Mouse (Mus musculus) frontal cortex, adult (tissue): ENCODE results near the gene Mettl24.
A peak's percentile ranks its signal among the peaks of the same experiment; 100 is the strongest.
"Not testable (repeated sequence)": the region's sequence is repeated elsewhere in the genome, so short reads cannot be mapped to it uniquely, and the experiment has no call there.

Experiments used
- ATAC-seq: cut with Nextera tagmentation; 2 replicates; pipeline ENCODE4 v1.9.2; 2017; ENCODE audit warnings: mild to moderate bottlenecking, moderate library complexity, mixed read lengths; ENCODE audit not compliant: low TSS enrichment

Gene Mettl24

GRCm38 (mm10) chr10:40806221-40806620, 123.1 kb downstream of the Mettl24 start:
- no peak for ATAC-seq

GRCm38 (mm10) chr10:40809411-40809910, 126.4 kb downstream of the Mettl24 start:
- not testable (repeated sequence) for ATAC-seq

- peak; percentile 53 for ATAC-seq
Measured at GRCm38 (mm10) chr10:40813627-40814026, 130.5 kb downstream of the Mettl24 start.

GRCm38 (mm10) chr10:40816471-40816870, 133.4 kb downstream of the Mettl24 start:
- ATAC-seq = no peak

GRCm38 (mm10) chr10:40825952-40826351, 142.9 kb downstream of the Mettl24 start:
- ATAC-seq = peak; percentile 48

GRCm38 (mm10) chr10:40827706-40828105, 144.6 kb downstream of the Mettl24 start:
- no peak for ATAC-seq

GRCm38 (mm10) chr10:40830312-40830711, 147.2 kb downstream of the Mettl24 start:
- ATAC-seq = peak; percentile 79

- peak; percentile 21; the same call in 1 of the 2 replicates for ATAC-seq
Measured at GRCm38 (mm10) chr10:40831267-40831666, 148.2 kb downstream of the Mettl24 start.

GRCm38 (mm10) chr10:40840086-40840485, 157.0 kb downstream of the Mettl24 start:
- no peak for ATAC-seq

GRCm38 (mm10) chr10:40843841-40844240, 160.8 kb downstream of the Mettl24 start:
- peak; percentile 76 for ATAC-seq

- ATAC-seq = peak; percentile 38
Measured at GRCm38 (mm10) chr10:40844546-40844945, 161.5 kb downstream of the Mettl24 start.

GRCm38 (mm10) chr10:40845626-40846025, 162.5 kb downstream of the Mettl24 start:
- no peak for ATAC-seq

GRCm38 (mm10) chr10:40847176-40847874, 164.2 kb downstream of the Mettl24 start:
- no peak for ATAC-seq

- no peak for ATAC-seq
Measured at GRCm38 (mm10) chr10:40850644-40851043, 167.6 kb downstream of the Mettl24 start.

- ATAC-seq = no peak
Measured at GRCm38 (mm10) chr10:40851138-40851537, 168.1 kb downstream of the Mettl24 start.

- ATAC-seq = no peak
Measured at GRCm38 (mm10) chr10:40855616-40856015, 172.5 kb downstream of the Mettl24 start.

GRCm38 (mm10) chr10:40856703-40857102, 173.6 kb downstream of the Mettl24 start:
- ATAC-seq = no peak

- ATAC-seq = no peak
Measured at GRCm38 (mm10) chr10:40857599-40857998, 174.5 kb downstream of the Mettl24 start.
